Mouse (Mus musculus) embryo, embryonic 10.5 days (tissue): Measurements from ENCODE around the gene Gm21983.

Source experiments
- DNase-seq: peaks from one replicate; pipeline ENCODE4 v3.0.0-alpha.2; 2015; ENCODE audit warnings: low spot score

The Gm21983 gene

GRCm38 (mm10) chr7:27185986-27186385, 5.1 kb upstream of the Gm21983 start:
- DNase-seq, result no peak

- DNase-seq, result peak; percentile 65
These were observed 4.1 kb upstream of the Gm21983 start for GRCm38 (mm10) chr7:27184964-27185363.

- no peak for DNase-seq
These were observed 1.6 kb upstream of the Gm21983 start for GRCm38 (mm10) chr7:27182498-27182897.

- no peak for DNase-seq
These were observed 850 bp downstream of the Gm21983 start for GRCm38 (mm10) chr7:27180036-27180435.

- DNase-seq, result no peak
These were observed 1.5 kb downstream of the Gm21983 start for GRCm38 (mm10) chr7:27179217-27179918.

GRCm38 (mm10) chr7:27178324-27179216, 2.3 kb downstream of the Gm21983 start, which contains the start of gene Rab4b:
Gene Rab4b (minus strand): TSS chr7:27178896.
- peak; percentile 99 for DNase-seq

- no peak for DNase-seq
These were observed 3.0 kb downstream of the Gm21983 start for GRCm38 (mm10) chr7:27177942-27178323.

- no peak for DNase-seq
These were observed 6.0 kb downstream of the Gm21983 start for GRCm38 (mm10) chr7:27174896-27175295.

GRCm38 (mm10) chr7:27174496-27174895, 6.4 kb downstream of the Gm21983 start:
- no peak for DNase-seq

- no peak for DNase-seq
These were observed 9.9 kb downstream of the Gm21983 start for GRCm38 (mm10) chr7:27170981-27171380.

- DNase-seq, result no peak
These were observed 12.5 kb downstream of the Gm21983 start for GRCm38 (mm10) chr7:27168371-27168770.

- DNase-seq, result no peak
These were observed 13.3 kb downstream of the Gm21983 start for GRCm38 (mm10) chr7:27167475-27168094.

GRCm38 (mm10) chr7:27166614-27167474, 14.0 kb downstream of the Gm21983 start, which contains the start of gene Egln2:
Gene Egln2 (minus strand): TSS chr7:27166802.
- peak; percentile 92 for DNase-seq

GRCm38 (mm10) chr7:27166229-27166613, 14.7 kb downstream of the Gm21983 start:
- peak; percentile 87 for DNase-seq

GRCm38 (mm10) chr7:27165696-27166095, 15.2 kb downstream of the Gm21983 start:
- DNase-seq, result no peak

- no peak for DNase-seq
These were observed 15.8 kb downstream of the Gm21983 start for GRCm38 (mm10) chr7:27165007-27165655.

GRCm38 (mm10) chr7:27164112-27164947, 16.6 kb downstream of the Gm21983 start:
- DNase-seq, result no peak

- DNase-seq, result no peak
These were observed 17.5 kb downstream of the Gm21983 start for GRCm38 (mm10) chr7:27163450-27163805.

GRCm38 (mm10) chr7:27162780-27163449, 18.0 kb downstream of the Gm21983 start:
- DNase-seq, result no peak

- no peak for DNase-seq
These were observed 19.1 kb downstream of the Gm21983 start for GRCm38 (mm10) chr7:27161744-27162143.
